Mouse (Mus musculus) inflammation-experienced regulatory T-cells, adult 6 months (primary cell): Measurements from ENCODE around the gene Gm10256. TPM values are rescaled to one million over a fixed set of nuclear protein-coding genes. Genes with fewer than 3 reads are reported as not detected.
"Not testable (repeated sequence)": the region's sequence is repeated elsewhere in the genome, so short reads cannot be mapped to it uniquely, and the experiment has no call there.

Experiments used
- ATAC-seq: one replicate; pipeline ENCODE4 v1.8.0; 2017
- polyA plus RNA-seq, 3 experiments: library from polyadenylated mRNA; unstranded; fragments of 100-300 nt; shearing (Covaris generic); gene quantifications; one replicate each; pipeline ENCODE4 v1.2.1; 2017

Gene Gm10256
- polyA plus RNA-seq: not detected

GRCm38 (mm10) chrY:2830380-2830779 is at the start of gene Gm10256, which contains the start of gene Rbmy:
TSS of gene Gm10256 (plus strand) at chrY:2830699.
TSS of gene Rbmy (plus strand) at chrY:2830680.
- ATAC-seq: not testable (repeated sequence)

- not testable (repeated sequence) for ATAC-seq
These were observed 34.4 kb upstream of the Gm10256 start, which contains the start of gene Gm4064 for GRCm38 (mm10) chrY:2796105-2796504. TSS of gene Gm4064 (minus strand) at chrY:2796205.

GRCm38 (mm10) chrY:2900689-2901088 is 70.2 kb downstream of the Gm10256 start, which contains the start of gene Gm10352:
TSS of gene Gm10352 (plus strand) at chrY:2900989.
- not testable (repeated sequence) for ATAC-seq

Other genes starting within 250 kb of the Gm10256 start
- not detected for gene H2al2c, start 231.6 kb upstream of the Gm10256 start, polyA plus RNA-seq
- not detected for gene Sry, start 167.0 kb upstream of the Gm10256 start, polyA plus RNA-seq
- not detected for gene H2al2b, start 110.0 kb upstream of the Gm10256 start, polyA plus RNA-seq
- not detected for gene Gm4064, start 34.5 kb upstream of the Gm10256 start, polyA plus RNA-seq
- gene Rbmy, start within 50 bp of the Gm10256 start, polyA plus RNA-seq: not detected
- gene Gm10352, start 70.3 kb downstream of the Gm10256 start, polyA plus RNA-seq: not detected
- not detected for gene Gm29289, start 101.9 kb downstream of the Gm10256 start, polyA plus RNA-seq